Mouse (Mus musculus) right cerebral cortex, adult 18-20 months (tissue): ENCODE measurements around the gene Phc3.

Experiments
- DNase-seq: peaks from one replicate; pipeline ENCODE4 v3.0.0; 2022; ENCODE audit warnings: mixed read lengths

Gene Phc3

GRCm38 (mm10) chr3:30976991-30977603 lies 7.9 kb upstream of the Phc3 start:
- DNase-seq: no peak

- peak; percentile 45 for DNase-seq
Observed at GRCm38 (mm10) chr3:30975102-30975754, 6.0 kb upstream of the Phc3 start.

GRCm38 (mm10) chr3:30968531-30969092 lies 603 bp downstream of the Phc3 start:
- peak; percentile 46 for DNase-seq

- DNase-seq: no peak
Observed at GRCm38 (mm10) chr3:30965644-30966043, 3.6 kb downstream of the Phc3 start.

GRCm38 (mm10) chr3:30964216-30964615 lies 5.0 kb downstream of the Phc3 start:
- DNase-seq: no peak

- DNase-seq: no peak
Observed at GRCm38 (mm10) chr3:30963100-30963499, 6.1 kb downstream of the Phc3 start.

GRCm38 (mm10) chr3:30959868-30960831 lies 9.1 kb downstream of the Phc3 start:
- no peak for DNase-seq

GRCm38 (mm10) chr3:30958709-30959108 lies 10.5 kb downstream of the Phc3 start:
- DNase-seq: no peak

- DNase-seq: no peak
Observed at GRCm38 (mm10) chr3:30956327-30956726, 12.9 kb downstream of the Phc3 start.

- peak; percentile 18 for DNase-seq
Observed at GRCm38 (mm10) chr3:30952273-30953070, 16.7 kb downstream of the Phc3 start.

- peak; percentile 69 for DNase-seq
Observed at GRCm38 (mm10) chr3:30951652-30952051, 17.6 kb downstream of the Phc3 start.

- no peak for DNase-seq
Observed at GRCm38 (mm10) chr3:30934384-30934783, 34.8 kb downstream of the Phc3 start.

GRCm38 (mm10) chr3:30929828-30930227 lies 39.4 kb downstream of the Phc3 start:
- DNase-seq: no peak

GRCm38 (mm10) chr3:30927664-30928063 lies 41.6 kb downstream of the Phc3 start:
- DNase-seq: no peak

GRCm38 (mm10) chr3:30917160-30917559 lies 52.1 kb downstream of the Phc3 start:
- no peak for DNase-seq

- no peak for DNase-seq
Observed at GRCm38 (mm10) chr3:30904658-30905057, 64.6 kb downstream of the Phc3 start.

GRCm38 (mm10) chr3:30899407-30899806 lies 69.8 kb downstream of the Phc3 start:
- DNase-seq: no peak

GRCm38 (mm10) chr3:30896721-30897120 lies 72.5 kb downstream of the Phc3 start:
- DNase-seq: no peak

- DNase-seq: no peak
Observed at GRCm38 (mm10) chr3:30889014-30889413, 80.2 kb downstream of the Phc3 start.

- DNase-seq: no peak
Observed at GRCm38 (mm10) chr3:30887449-30887848, 81.8 kb downstream of the Phc3 start.

GRCm38 (mm10) chr3:30876709-30877108 lies 92.5 kb downstream of the Phc3 start:
- DNase-seq: no peak

- DNase-seq: no peak
Observed at GRCm38 (mm10) chr3:30869995-30870394, 99.2 kb downstream of the Phc3 start.
